In genomic region chr10:16751546-16751945, GRCm38 (mm10) we compare ENCODE assay signal across 18 mouse cellular contexts.
DNase-seq lines count a peak whose midpoint lies in the region; ATAC-seq and TF ChIP-seq lines count a peak whose summit lies in the region.
"Had no signal": no experiment of that assay in that cellular context is flagged by ENCODE, and none has a peak within 500 bp of the region (broad histone marks: within the 10 kb centered on the region; RNA-seq: fewer than 3 reads in every experiment).

No protein-coding gene starts in this region.

- intact Hi-C loops in left cerebral cortex, adult 2 months (cut with DNase I): no loop called here

- H3K9me3 ChIP-seq in liver, embryonic 11.5 days (ENCODE audit: control insufficient read depth, low read length): no peaks in the 10 kb centered on the region
- H3K9me3 ChIP-seq in midbrain, embryonic 10.5 days (replicated peaks): no peaks in the 10 kb centered on the region
- H3K9me3 ChIP-seq: embryonic facial prominence, embryonic 13.5 days; forebrain, embryonic 12.5 days; heart, embryonic 12.5 days; hindbrain, embryonic 10.5 days had no signal

- DNase-seq in liver, adult 2 months (ENCODE audit: extremely low read depth, low read depth, low spot score): peak; percentile 15
- no peak for DNase-seq in liver, embryonic 11.5 days (ENCODE audit: low spot score)
- DNase-seq in left cerebral cortex, adult 2 months (ENCODE audit: extremely low spot score in 1 of 2, low spot score in 2 of 2): no peak
- no peak for DNase-seq in urinary bladder, postnatal 36 days (ENCODE audit: low spot score in 2 of 2)
- no peak for DNase-seq in midbrain, embryonic 10.5 days (ENCODE audit: low spot score)
- DNase-seq: adrenal gland, adult 8-10 months; cerebellum, adult 11-12 months; cerebellum, adult 9-10 months; cerebellum, postnatal 36 days; gastrocnemius, postnatal 25 days had no signal

- TF ChIP-seq POLR2A in liver, adult 2 months (IDR thresholded peaks at IDR 0.05; ENCODE audit: extremely low read depth, insufficient read depth, low read length): no peak
- no peak for TF ChIP-seq POLR2A in bone marrow macrophage, adult 2 months (IDR thresholded peaks at IDR 0.05; ENCODE audit: borderline replicate concordance, low read depth, low read length)

- no peak for ATAC-seq in liver, embryonic 11.5 days (replicated peaks; ENCODE audit: low FRiP score)
- ATAC-seq in megakaryocyte progenitor cell, adult 5-6 weeks (replicated peaks; ENCODE audit: poor library complexity): peak; percentile 34; the same call in 1 of the 2 replicates
- ATAC-seq: forebrain, embryonic 16.5 days had no signal

- no peak overlapping the region for H3K4me3 ChIP-seq in liver, adult 2 months (ENCODE audit: insufficient read depth, low read depth, low read length)
- no peak overlapping the region for H3K4me3 ChIP-seq in liver, embryonic 11.5 days (ENCODE audit: low read depth, low read length)
- H3K4me3 ChIP-seq in bone marrow macrophage, adult 2 months (ENCODE audit: insufficient read depth, low read length): no peak overlapping the region
- H3K4me3 ChIP-seq in left cerebral cortex, adult 2 months: no peak overlapping the region
- no peak overlapping the region for H3K4me3 ChIP-seq in midbrain, embryonic 10.5 days
- H3K4me3 ChIP-seq: embryonic facial prominence, embryonic 13.5 days; forebrain, embryonic 12.5 days; heart, embryonic 12.5 days; hindbrain, embryonic 10.5 days had no signal

- TF ChIP-seq CTCF in liver, adult 2 months (IDR thresholded peaks at IDR 0.05; ENCODE audit: low read depth, low read length): no peak
- no peak for TF ChIP-seq CTCF in bone marrow macrophage, adult 2 months (IDR thresholded peaks at IDR 0.05; ENCODE audit: low read depth, low read length)
- no peak for TF ChIP-seq CTCF in left cerebral cortex, adult 2 months (IDR thresholded peaks at IDR 0.05)

- H3K4me1 ChIP-seq in liver, adult 2 months (ENCODE audit: control insufficient read depth, insufficient read depth, low read length): no peaks in the 10 kb centered on the region
- no peaks in the 10 kb centered on the region for H3K4me1 ChIP-seq in liver, embryonic 11.5 days (replicated peaks; ENCODE audit: control insufficient read depth, insufficient read depth, low read length)
- H3K4me1 ChIP-seq in bone marrow macrophage, adult 2 months (ENCODE audit: control insufficient read depth, insufficient read depth, low read length): peaks cover 11% of the 10 kb centered on the region
- H3K4me1 ChIP-seq in midbrain, embryonic 10.5 days: no peaks in the 10 kb centered on the region
- H3K4me1 ChIP-seq: embryonic facial prominence, embryonic 13.5 days; forebrain, embryonic 12.5 days; heart, embryonic 12.5 days; hindbrain, embryonic 10.5 days had no signal

- H3K4me2 ChIP-seq in liver, embryonic 11.5 days: no peak overlapping the region
- H3K4me2 ChIP-seq: embryonic facial prominence, embryonic 13.5 days; forebrain, embryonic 12.5 days; heart, embryonic 12.5 days; hindbrain, embryonic 14.5 days had no signal

- H3K27me3 ChIP-seq in liver, adult 2 months (ENCODE audit: control insufficient read depth, insufficient read depth, low read length): no peaks in the 10 kb centered on the region
- no peaks in the 10 kb centered on the region for H3K27me3 ChIP-seq in liver, embryonic 11.5 days (replicated peaks; ENCODE audit: control insufficient read depth, insufficient read depth, low read length)
- H3K27me3 ChIP-seq in midbrain, embryonic 10.5 days (ENCODE audit: low read depth, poor library complexity, severe bottlenecking): no peaks in the 10 kb centered on the region
- H3K27me3 ChIP-seq: embryonic facial prominence, embryonic 13.5 days; forebrain, embryonic 12.5 days; heart, embryonic 12.5 days had no signal

- no peaks in the 10 kb centered on the region for H3K79me2 ChIP-seq in liver, adult 2 months (ENCODE audit: control insufficient read depth, insufficient read depth, low read length)

- H3K9ac ChIP-seq in liver, adult 2 months (ENCODE audit: low read depth, low read length): no peak overlapping the region
- no peak overlapping the region for H3K9ac ChIP-seq in liver, embryonic 11.5 days (ENCODE audit: low read depth, low read length)
- H3K9ac ChIP-seq: embryonic facial prominence, embryonic 13.5 days; forebrain, embryonic 12.5 days; heart, embryonic 12.5 days; hindbrain, embryonic 14.5 days had no signal

- no peaks in the 10 kb centered on the region for H3K36me3 ChIP-seq in liver, adult 2 months (ENCODE audit: control insufficient read depth, insufficient read depth, low read length)
- H3K36me3 ChIP-seq in liver, embryonic 11.5 days (ENCODE audit: control insufficient read depth, insufficient read depth, low read length): no peaks in the 10 kb centered on the region
- no peaks in the 10 kb centered on the region for H3K36me3 ChIP-seq in midbrain, embryonic 10.5 days
- H3K36me3 ChIP-seq: embryonic facial prominence, embryonic 13.5 days; forebrain, embryonic 12.5 days; heart, embryonic 12.5 days; hindbrain, embryonic 10.5 days had no signal

- no peak overlapping the region for H3K27ac ChIP-seq in liver, adult 2 months (replicated peaks; ENCODE audit: insufficient read depth, low read depth, low read length)
- H3K27ac ChIP-seq in liver, embryonic 11.5 days (ENCODE audit: low read depth, low read length): no peak overlapping the region
- H3K27ac ChIP-seq in bone marrow macrophage, adult 2 months (ENCODE audit: insufficient read depth, low read depth, low read length): peak overlapping the region; percentile 91
- H3K27ac ChIP-seq in left cerebral cortex, adult 2 months: no peak overlapping the region
- H3K27ac ChIP-seq in midbrain, embryonic 10.5 days (replicated peaks): no peak overlapping the region
- H3K27ac ChIP-seq: embryonic facial prominence, embryonic 13.5 days; forebrain, embryonic 12.5 days; hindbrain, embryonic 10.5 days; hindbrain, embryonic 14.5 days had no signal
